Mouse (Mus musculus): ENCODE measurements around the gene Ubqln1. TPM values are rescaled to one million over a fixed set of nuclear protein-coding genes. Genes with fewer than 3 reads are reported as not detected.
A peak's percentile ranks its signal among the peaks of the same experiment; 100 is the strongest.
"Not testable (repeated sequence)": the region's sequence is repeated elsewhere in the genome, so short reads cannot be mapped to it uniquely, and the experiment has no call there.

The Ubqln1 gene
- polyA plus RNA-seq, 1 experiment from 2014 or later, result 80.6 TPM

DNA sequence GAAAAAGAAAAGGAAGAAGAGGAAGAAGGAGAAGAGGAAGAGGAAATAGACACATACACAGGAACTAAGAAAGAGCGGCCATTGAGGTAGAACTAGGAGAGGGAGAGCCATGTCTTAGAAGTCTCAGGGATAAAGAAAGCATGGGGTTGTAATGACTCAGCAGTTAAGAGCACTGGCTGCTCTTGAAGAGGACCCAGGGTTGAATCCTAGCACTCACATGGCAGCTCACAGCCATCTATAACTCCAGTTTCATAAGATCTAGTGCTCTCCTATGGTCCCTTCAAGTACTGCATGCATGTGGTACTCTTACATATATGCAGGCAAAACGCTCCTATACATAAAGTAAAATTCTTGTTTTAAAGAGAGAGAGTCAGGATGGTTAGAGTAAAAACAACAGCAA is 59.4 kb downstream of the Ubqln1 start:
- Histone ChIP-seq H3K27me3 (ENCODE audit: insufficient read depth, low read length) (no peaks in the 10 kb centered on the region), H3K27ac (no peak overlapping the region), H3K4me2 (ENCODE audit: low read length) (no peak overlapping the region), H3K36me3 (ENCODE audit: insufficient read depth, low read length) (peaks cover 7% of the 10 kb centered on the region), H3K4me3 (replicated peaks; ENCODE audit: low read depth, low read length) (no peak overlapping the region), H3K9ac (ENCODE audit: low read depth, low read length) (no peak overlapping the region), H3K4me1 (replicated peaks; ENCODE audit: insufficient read depth, low read length) (no peaks in the 10 kb centered on the region), H3K9me3 (replicated peaks; ENCODE audit: low read length) (no peaks in the 10 kb centered on the region; the same call in 1 of the 2 replicates)
- WGBS, result 94% methylated on average over 2 of the region's 2 CpGs
- TF ChIP-seq CTCF (IDR thresholded peaks at IDR 0.05; ENCODE audit: low read depth), result no peak
- DNase-seq (ENCODE audit: low spot score) (no peak), ATAC-seq (replicated peaks; ENCODE audit: low FRiP score, low read depth) (no peak)

DNA sequence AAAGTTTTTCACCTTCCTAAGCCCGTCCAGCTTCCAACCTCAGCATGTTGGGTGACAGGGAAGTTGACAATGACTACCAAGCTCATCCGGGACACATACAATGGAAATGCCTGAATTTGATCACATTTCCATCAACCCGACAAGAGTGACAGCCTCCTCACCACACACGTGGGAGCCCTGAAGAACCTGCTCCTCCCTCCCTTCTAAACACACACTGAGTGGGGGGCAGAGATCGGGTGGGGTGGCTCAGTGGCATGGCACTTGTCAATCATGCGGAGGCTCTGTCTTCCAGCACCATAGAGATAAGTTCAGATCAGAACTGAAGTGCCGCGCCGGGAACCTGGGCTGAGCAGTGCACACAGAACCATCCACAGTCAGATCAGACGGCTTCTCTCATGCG is 65.0 kb downstream of the Ubqln1 start:
- no peaks in the 10 kb centered on the region for H3K27me3 ChIP-seq (ENCODE audit: insufficient read depth, low read length)
- H3K27ac ChIP-seq, result no peak overlapping the region
- H3K4me2 ChIP-seq (ENCODE audit: low read length), result no peak overlapping the region
- 83% methylated on average over 11 of the region's 11 CpGs for WGBS
- no peaks in the 10 kb centered on the region for H3K4me1 ChIP-seq (replicated peaks; ENCODE audit: insufficient read depth, low read length)
- no peak for TF ChIP-seq CTCF (IDR thresholded peaks at IDR 0.05; ENCODE audit: low read depth)
- no peaks in the 10 kb centered on the region; the same call in 1 of the 2 replicates for H3K9me3 ChIP-seq (replicated peaks; ENCODE audit: low read length)
- no peak overlapping the region for H3K9ac ChIP-seq (ENCODE audit: low read depth, low read length)
- ATAC-seq (replicated peaks; ENCODE audit: low FRiP score, low read depth) (no peak), DNase-seq (ENCODE audit: low spot score) (no peak)
- no peak overlapping the region for H3K4me3 ChIP-seq (replicated peaks; ENCODE audit: low read depth, low read length)
- no peaks in the 10 kb centered on the region for H3K36me3 ChIP-seq (ENCODE audit: insufficient read depth, low read length)

DNA sequence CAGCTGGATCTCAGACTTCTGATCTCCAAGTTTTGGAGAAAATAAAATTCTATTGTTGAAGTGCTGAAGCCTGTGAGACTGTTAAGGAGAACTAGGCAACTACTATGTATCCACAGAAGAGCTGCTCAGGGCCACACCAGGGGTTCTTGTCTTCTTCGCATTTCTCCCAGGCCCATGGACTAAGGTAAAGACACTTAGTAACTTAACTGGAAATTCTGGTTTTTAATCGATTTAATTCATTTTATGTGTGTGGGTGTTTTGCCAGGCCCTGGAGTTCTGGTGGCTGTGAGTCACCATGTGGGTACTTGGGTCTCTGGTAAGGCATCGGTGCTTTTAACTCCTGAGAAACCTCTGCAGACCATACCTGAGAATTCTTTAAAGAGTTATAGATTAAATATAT is 65.8 kb downstream of the Ubqln1 start:
- no peak for ATAC-seq (replicated peaks; ENCODE audit: low FRiP score, low read depth)
- Histone ChIP-seq H3K27ac (no peak overlapping the region; the same call in 1 of the 2 replicates), H3K4me2 (ENCODE audit: low read length) (no peak overlapping the region), H3K9ac (ENCODE audit: low read depth, low read length) (no peak overlapping the region), H3K27me3 (ENCODE audit: insufficient read depth, low read length) (no peaks in the 10 kb centered on the region), H3K9me3 (replicated peaks; ENCODE audit: low read length) (no peaks in the 10 kb centered on the region), H3K4me1 (replicated peaks; ENCODE audit: insufficient read depth, low read length) (no peaks in the 10 kb centered on the region), H3K4me3 (replicated peaks; ENCODE audit: low read depth, low read length) (no peak overlapping the region), H3K36me3 (ENCODE audit: insufficient read depth, low read length) (no peaks in the 10 kb centered on the region)
- TF ChIP-seq CTCF (IDR thresholded peaks at IDR 0.05; ENCODE audit: low read depth), result no peak
- WGBS, result 73% methylated on average over 3 of the region's 3 CpGs
- peak; percentile 11 for DNase-seq (ENCODE audit: low spot score)

DNA sequence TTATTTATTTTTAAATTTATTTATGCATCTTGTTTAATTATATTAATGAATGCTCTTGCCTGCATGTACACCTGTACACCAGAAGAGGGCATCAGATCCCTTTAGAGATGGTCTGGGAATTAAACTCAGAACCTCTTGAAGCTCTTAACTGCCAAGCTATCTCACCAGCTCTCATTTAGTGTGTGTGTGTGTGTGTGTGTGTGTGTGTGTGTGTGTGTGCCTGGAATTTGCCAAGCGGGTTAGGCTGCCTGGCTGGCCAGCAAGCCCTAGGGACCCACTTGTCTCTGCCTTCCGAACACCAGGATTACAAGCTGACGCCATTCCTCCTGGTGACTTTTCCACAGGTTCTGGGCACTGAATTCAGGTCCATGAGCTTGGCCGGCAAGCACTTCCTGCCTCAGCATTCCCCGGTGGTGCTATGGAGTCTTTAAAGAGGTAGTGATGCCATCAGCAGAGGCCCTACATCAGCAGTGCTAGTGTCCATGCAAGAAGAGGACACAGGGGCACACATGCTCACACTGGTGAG is 66.4 kb downstream of the Ubqln1 start:
- 40% methylated on average over 5 of the region's 5 CpGs for WGBS
- Histone ChIP-seq H3K36me3 (ENCODE audit: insufficient read depth, low read length) (no peaks in the 10 kb centered on the region), H3K4me1 (replicated peaks; ENCODE audit: insufficient read depth, low read length) (no peaks in the 10 kb centered on the region), H3K9me3 (replicated peaks; ENCODE audit: low read length) (no peaks in the 10 kb centered on the region), H3K4me3 (replicated peaks; ENCODE audit: low read depth, low read length) (peak overlapping the region; percentile 29), H3K27ac (no peak overlapping the region; the same call in 1 of the 2 replicates), H3K9ac (ENCODE audit: low read depth, low read length) (no peak overlapping the region), H3K4me2 (ENCODE audit: low read length) (peak overlapping the region; percentile 76), H3K27me3 (ENCODE audit: insufficient read depth, low read length) (no peaks in the 10 kb centered on the region)
- peak; percentile 77 for DNase-seq (ENCODE audit: low spot score)
- TF ChIP-seq CTCF (IDR thresholded peaks at IDR 0.05; ENCODE audit: low read depth), result peak; percentile 76
- peak; percentile 55 for ATAC-seq (replicated peaks; ENCODE audit: low FRiP score, low read depth)

DNA sequence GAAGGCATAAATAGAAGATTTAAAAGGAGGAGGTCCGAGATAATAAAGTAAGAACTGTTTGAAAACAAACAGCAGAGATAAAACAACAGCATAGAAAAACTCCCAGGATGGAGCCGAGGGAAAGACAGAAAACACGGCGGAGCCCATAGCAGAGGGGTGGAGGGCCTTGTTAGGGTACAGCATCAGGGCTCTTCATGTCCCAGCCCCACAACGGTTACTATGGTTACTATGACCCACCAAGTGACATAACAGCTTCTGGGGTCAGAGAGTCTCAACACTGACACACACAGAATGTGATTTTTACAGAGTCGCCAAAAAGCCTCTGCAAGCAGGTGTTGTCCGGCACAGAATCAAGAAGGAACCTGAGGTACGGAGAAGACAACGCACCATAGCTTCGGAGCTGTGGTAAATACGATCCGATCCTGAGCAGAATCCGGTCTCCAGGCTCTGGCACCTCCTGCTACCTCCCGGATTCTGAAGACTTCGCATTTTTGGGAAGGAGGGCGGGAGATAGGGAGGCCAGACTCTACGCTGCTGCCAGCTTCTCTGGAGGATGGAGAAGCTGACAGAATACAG is 67.1 kb downstream of the Ubqln1 start:
- no peak for TF ChIP-seq CTCF (IDR thresholded peaks at IDR 0.05; ENCODE audit: low read depth)
- ATAC-seq (replicated peaks; ENCODE audit: low FRiP score, low read depth) (peak; percentile 90), DNase-seq (ENCODE audit: low spot score) (peak; percentile 94)
- WGBS, result under 1% methylated on average over 17 of the region's 17 CpGs
- H3K36me3 ChIP-seq (ENCODE audit: insufficient read depth, low read length), result no peaks in the 10 kb centered on the region
- H3K4me1 ChIP-seq (replicated peaks; ENCODE audit: insufficient read depth, low read length), result no peaks in the 10 kb centered on the region
- peak overlapping the region; percentile 29 for H3K4me3 ChIP-seq (replicated peaks; ENCODE audit: low read depth, low read length)
- H3K4me2 ChIP-seq (ENCODE audit: low read length), result peak overlapping the region; percentile 76
- H3K9ac ChIP-seq (ENCODE audit: low read depth, low read length), result peak overlapping the region; percentile 35; the same call in 1 of the 2 replicates
- no peaks in the 10 kb centered on the region for H3K27me3 ChIP-seq (ENCODE audit: insufficient read depth, low read length)
- no peaks in the 10 kb centered on the region for H3K9me3 ChIP-seq (replicated peaks; ENCODE audit: low read length)
- H3K27ac ChIP-seq, result peak overlapping the region; percentile 63; the same call in 1 of the 2 replicates

DNA sequence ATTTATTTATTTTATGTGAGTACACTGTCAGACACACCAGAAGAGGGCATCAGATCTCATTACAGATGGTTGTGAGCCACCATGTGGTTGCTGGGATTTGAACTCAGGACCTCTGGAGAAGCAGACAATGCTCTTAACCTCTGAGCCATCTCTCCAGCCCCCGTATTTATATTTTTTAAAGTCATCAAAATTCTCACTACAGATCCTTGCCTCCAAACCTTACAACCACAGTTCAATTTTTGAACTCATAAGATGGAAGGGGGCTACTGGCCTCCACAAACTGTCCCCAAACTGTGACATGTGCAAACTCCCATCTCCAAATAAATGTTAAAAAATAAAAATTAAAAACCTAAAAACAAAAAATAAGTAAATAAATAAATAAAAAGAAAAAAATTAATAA is 67.7 kb downstream of the Ubqln1 start:
- H3K36me3 ChIP-seq (ENCODE audit: insufficient read depth, low read length), result no peaks in the 10 kb centered on the region
- no peak for TF ChIP-seq CTCF (IDR thresholded peaks at IDR 0.05; ENCODE audit: low read depth)
- H3K4me2 ChIP-seq (ENCODE audit: low read length), result no peak overlapping the region
- no peaks in the 10 kb centered on the region for H3K4me1 ChIP-seq (replicated peaks; ENCODE audit: insufficient read depth, low read length)
- no peaks in the 10 kb centered on the region for H3K27me3 ChIP-seq (ENCODE audit: insufficient read depth, low read length)
- DNase-seq (ENCODE audit: low spot score), result no peak
- ATAC-seq (replicated peaks; ENCODE audit: low FRiP score, low read depth), result no peak
- H3K4me3 ChIP-seq (replicated peaks; ENCODE audit: low read depth, low read length), result no peak overlapping the region
- no peak overlapping the region for H3K27ac ChIP-seq
- H3K9me3 ChIP-seq (replicated peaks; ENCODE audit: low read length), result no peaks in the 10 kb centered on the region
- WGBS, result 78% methylated on average over 1 of the region's 1 CpGs
- no peak overlapping the region for H3K9ac ChIP-seq (ENCODE audit: low read depth, low read length)

DNA sequence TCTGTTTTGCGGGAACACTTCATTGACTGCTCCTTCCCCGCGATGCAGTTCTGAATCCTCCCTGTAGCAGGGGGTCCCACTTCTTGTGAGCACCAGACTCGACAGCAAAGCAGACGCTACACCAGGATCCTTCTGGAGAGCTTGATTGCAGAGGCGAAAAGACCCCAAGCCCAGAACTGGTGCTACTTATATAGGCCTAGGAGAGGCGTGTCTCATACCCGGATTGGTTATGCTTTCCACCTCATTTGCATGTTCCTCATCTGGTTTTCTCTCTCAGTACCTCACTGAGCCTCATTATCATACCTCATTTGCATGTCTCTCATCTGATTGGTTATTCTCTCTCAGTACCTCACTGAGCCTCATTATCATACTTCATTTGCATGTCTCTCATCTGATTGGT is 68.8 kb downstream of the Ubqln1 start:
- not testable (repeated sequence) for H3K36me3 ChIP-seq (ENCODE audit: insufficient read depth, low read length); H3K4me2 ChIP-seq (ENCODE audit: low read length); H3K27ac ChIP-seq; H3K4me3 ChIP-seq (replicated peaks; ENCODE audit: low read depth, low read length); ATAC-seq (replicated peaks; ENCODE audit: low FRiP score, low read depth); H3K27me3 ChIP-seq (ENCODE audit: insufficient read depth, low read length); H3K9me3 ChIP-seq (replicated peaks; ENCODE audit: low read length); H3K4me1 ChIP-seq (replicated peaks; ENCODE audit: insufficient read depth, low read length); DNase-seq (ENCODE audit: low spot score); H3K9ac ChIP-seq (ENCODE audit: low read depth, low read length)
- 96% methylated on average over 8 of the region's 8 CpGs for WGBS
